Mouse (Mus musculus) ES-Bruce4 (cell line): ENCODE data around the gene Gramd1c. TPM values are rescaled to one million over a fixed set of nuclear protein-coding genes. Genes with fewer than 3 reads are reported as not detected.

ENCODE experiments used
- H3K27ac ChIP-seq: 2 replicates; pipeline ENCODE4 v1.5.1; 2012; ENCODE audit warnings: low read length, inconsistent platforms; ENCODE audit not compliant: insufficient read depth
- H3K27me3 ChIP-seq: 2 replicates; pipeline ENCODE4 v1.6.1; 2012; ENCODE audit warnings: mild to moderate bottlenecking, low read length, inconsistent platforms; ENCODE audit not compliant: control insufficient read depth, poor library complexity, insufficient read depth, severe bottlenecking
- H3K36me3 ChIP-seq: 2 replicates; pipeline ENCODE4 v1.6.1; 2012; ENCODE audit warnings: inconsistent platforms, mild to moderate bottlenecking, low read length, moderate library complexity; ENCODE audit not compliant: control insufficient read depth, poor library complexity, insufficient read depth, severe bottlenecking
- H3K4me1 ChIP-seq: one replicate; pipeline ENCODE4 v1.8.1; 2011; ENCODE audit warnings: low read length; ENCODE audit not compliant: control insufficient read depth, insufficient read depth
- H3K4me3 ChIP-seq: 2 replicates; pipeline ENCODE4 v1.5.1; 2011; ENCODE audit warnings: low read depth, mild to moderate bottlenecking, low read length
- H3K9ac ChIP-seq: 2 replicates; pipeline ENCODE4 v1.6.1; 2012; ENCODE audit warnings: low read depth, mild to moderate bottlenecking, inconsistent platforms; ENCODE audit not compliant: poor library complexity, severe bottlenecking
- H3K9me3 ChIP-seq: replicated peaks from 2 replicates; pipeline ENCODE4 v1.6.1; 2012; ENCODE audit warnings: mild to moderate bottlenecking, low read length, inconsistent platforms; ENCODE audit not compliant: control insufficient read depth, poor library complexity, insufficient read depth, severe bottlenecking
- CTCF ChIP-seq: IDR thresholded peaks from one replicate; pipeline ENCODE4 v1.8.1; 2011; ENCODE audit warnings: low read depth, low read length
- EP300 ChIP-seq: IDR thresholded peaks from 2 replicates; pipeline ENCODE4 v1.6.1; 2011; ENCODE audit warnings: low read depth, low read length; ENCODE audit not compliant: insufficient read depth
- POLR2A ChIP-seq: IDR thresholded peaks from one replicate; pipeline ENCODE4 v1.8.1; 2011; ENCODE audit warnings: low read length; ENCODE audit not compliant: insufficient read depth
- polyA plus RNA-seq: library from polyadenylated mRNA; stranded (reverse); fragments of >200 nt; gene quantifications from 2 replicates; pipeline ENCODE4 v1.2.4, GENCODE M21; 2011; ENCODE audit warnings: low read depth; ENCODE audit not compliant: missing spikeins, insufficient read depth, insufficient read length

Gene Gramd1c
- 3.0 TPM in 2 replicates for polyA plus RNA-seq

DNA sequence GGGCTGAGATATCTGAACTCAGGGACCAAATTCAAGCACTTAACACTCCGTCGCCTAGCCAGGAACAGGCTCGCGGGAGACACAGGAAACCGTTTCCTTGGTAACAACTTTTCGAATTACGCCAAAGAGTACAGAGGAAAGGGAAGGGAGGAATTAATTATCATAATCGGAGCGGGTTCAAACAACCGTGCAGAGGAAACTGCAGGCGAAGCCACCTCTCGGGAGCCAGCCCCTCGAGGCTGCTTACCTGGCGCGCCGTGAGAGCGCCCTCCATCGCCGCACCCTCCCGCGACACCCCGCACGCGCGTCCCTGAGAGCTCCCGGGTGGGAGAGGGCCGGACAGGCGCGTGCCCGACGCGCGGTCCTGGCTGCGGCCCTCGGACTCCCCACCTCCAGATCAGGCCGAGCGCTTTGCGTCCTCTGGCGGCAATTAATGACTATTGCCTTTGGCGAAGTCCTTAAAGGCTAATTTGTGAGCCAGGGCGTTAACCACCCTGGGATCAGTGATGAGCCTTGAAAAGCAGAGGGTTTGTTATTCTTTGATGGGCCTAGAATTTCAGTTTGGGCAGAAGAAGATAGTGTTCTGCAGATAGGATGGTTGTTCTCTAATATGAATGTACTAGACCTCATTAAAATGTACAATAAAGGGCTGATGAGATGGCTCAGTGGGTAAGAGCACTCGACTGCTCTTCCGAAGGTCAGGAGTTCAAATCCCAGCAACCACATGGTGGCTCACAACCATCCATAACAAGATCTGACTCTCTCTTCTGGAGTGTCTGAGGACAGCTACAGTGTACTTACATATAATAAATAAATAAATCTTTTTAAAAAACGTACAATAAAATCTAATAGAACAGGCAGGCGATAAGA is at the start of gene Gramd1c:
Gene Gramd1c (minus strand): TSS at position 321 of the 870 bp plus-strand sequence.
- Histone ChIP-seq H3K9ac (peak within 1 kb of the TSS; percentile 41), H3K4me3 (peak within 1 kb of the TSS; percentile 35), H3K4me1 (no peaks in the 10 kb centered on the region), H3K27me3 (0 out of 2 replicates have a peak, but pooled peaks cover 2% of the 10 kb centered on the region), H3K9me3 (no peaks in the 10 kb centered on the region), H3K27ac (no peak within 1 kb of the TSS), H3K36me3 (no peaks in the 10 kb centered on the region)
- TF ChIP-seq POLR2A: no peak
- TF ChIP-seq CTCF: peak; percentile 59

DNA sequence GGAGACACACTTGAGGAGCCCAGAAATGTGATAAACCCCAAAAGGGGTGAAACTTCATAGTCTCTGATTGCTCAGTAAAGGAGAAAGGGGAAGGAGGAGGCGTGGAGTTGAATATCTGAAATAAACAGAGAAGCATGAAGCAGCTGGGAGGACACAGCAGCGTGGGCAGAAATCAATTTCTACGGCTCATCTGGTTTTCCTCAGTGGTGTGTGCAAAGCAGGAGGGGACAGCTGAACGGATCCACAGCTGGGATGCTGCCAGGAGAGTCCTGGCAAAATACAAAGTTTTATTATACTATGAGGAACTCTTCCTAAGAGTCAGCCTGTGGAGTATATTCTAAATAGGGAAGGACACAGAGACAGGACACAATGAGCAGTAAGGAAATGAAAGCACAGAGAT is 45.9 kb upstream of the Gramd1c start:
- Histone ChIP-seq H3K27me3 (no peaks in the 10 kb centered on the region), H3K9me3 (no peaks in the 10 kb centered on the region), H3K4me3 (no peak overlapping the region), H3K27ac (no peak overlapping the region), H3K9ac (no peak overlapping the region), H3K4me1 (no peaks in the 10 kb centered on the region), H3K36me3 (peaks cover 25% of the 10 kb centered on the region)
- TF ChIP-seq POLR2A (no peak), CTCF (no peak), EP300 (no peak)

DNA sequence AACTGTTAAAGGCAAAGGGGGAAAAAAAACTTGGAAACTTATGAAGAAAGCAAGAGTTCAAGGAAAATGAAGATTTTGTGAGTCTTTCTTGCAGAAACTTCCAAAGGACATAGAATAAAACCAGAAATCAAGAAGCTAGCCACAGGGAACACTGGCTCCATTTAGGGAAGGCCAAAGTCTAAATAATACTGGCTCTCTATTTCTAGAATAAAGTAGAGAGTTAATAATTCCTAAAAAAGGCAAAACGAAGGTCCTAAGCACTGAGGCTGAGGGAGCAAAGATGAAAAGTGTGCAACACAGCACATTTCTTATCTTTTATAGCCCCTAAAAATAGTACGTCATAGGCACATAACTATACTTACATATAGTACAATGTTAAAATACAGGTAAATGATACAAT is 42.1 kb upstream of the Gramd1c start:
- Histone ChIP-seq H3K9ac (no peak overlapping the region), H3K9me3 (no peaks in the 10 kb centered on the region), H3K4me3 (no peak overlapping the region), H3K4me1 (no peaks in the 10 kb centered on the region), H3K36me3 (peaks cover 28% of the 10 kb centered on the region), H3K27me3 (no peaks in the 10 kb centered on the region), H3K27ac (no peak overlapping the region)
- no peak for TF ChIP-seq POLR2A
- TF ChIP-seq CTCF: no peak
- no peak for TF ChIP-seq EP300

DNA sequence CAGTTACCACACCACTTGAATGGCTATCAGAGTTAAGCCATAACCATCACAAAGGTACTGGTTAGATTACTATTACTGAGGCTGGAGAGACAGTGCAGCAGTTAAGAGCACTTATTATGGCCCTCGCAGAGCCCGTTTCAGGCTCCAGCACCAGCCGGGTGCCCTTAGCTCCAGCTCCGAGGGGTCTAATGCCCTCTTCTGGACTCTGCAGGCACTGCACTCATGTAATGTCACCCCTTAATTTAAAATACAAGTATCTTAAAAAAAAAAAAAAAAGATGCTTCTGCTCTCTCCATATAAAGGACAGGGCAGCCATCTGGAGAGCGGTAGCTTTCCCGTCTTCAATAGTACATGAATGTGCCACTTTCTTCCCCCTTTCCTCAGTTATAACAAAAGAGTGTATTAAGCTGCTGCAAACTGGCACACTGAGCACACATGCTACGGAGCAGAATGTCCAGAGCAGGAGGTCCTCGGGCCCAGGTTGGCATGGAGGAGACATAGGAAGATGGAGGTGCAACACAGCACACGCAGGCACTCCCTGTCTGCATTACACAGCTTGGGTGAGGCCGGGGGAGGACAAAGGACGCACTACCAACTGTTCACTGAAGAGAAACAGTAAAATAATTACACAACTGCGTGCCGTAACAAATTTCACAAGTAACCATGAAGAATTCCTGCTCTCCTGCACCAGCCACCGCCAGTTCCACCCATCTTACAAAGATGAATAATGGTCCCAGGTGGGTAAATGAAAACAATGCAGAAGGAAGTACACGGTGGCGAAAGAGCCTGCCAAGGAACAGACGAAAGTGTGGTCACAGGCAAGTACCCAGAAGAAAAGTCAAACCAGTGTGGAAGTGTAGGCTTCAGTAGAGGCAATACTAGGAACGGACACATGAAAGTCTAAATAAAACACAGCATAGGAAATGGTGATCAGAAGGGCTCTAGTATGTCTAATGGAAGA is 40.9 kb upstream of the Gramd1c start:
- H3K27me3 ChIP-seq: no peaks in the 10 kb centered on the region
- H3K9me3 ChIP-seq: no peaks in the 10 kb centered on the region
- H3K9ac ChIP-seq: no peak overlapping the region
- no peak overlapping the region for H3K27ac ChIP-seq
- H3K4me1 ChIP-seq: no peaks in the 10 kb centered on the region
- no peak overlapping the region for H3K4me3 ChIP-seq
- H3K36me3 ChIP-seq: peaks cover 27% of the 10 kb centered on the region
- peak; percentile 42 for TF ChIP-seq CTCF
- no peak for TF ChIP-seq EP300

DNA sequence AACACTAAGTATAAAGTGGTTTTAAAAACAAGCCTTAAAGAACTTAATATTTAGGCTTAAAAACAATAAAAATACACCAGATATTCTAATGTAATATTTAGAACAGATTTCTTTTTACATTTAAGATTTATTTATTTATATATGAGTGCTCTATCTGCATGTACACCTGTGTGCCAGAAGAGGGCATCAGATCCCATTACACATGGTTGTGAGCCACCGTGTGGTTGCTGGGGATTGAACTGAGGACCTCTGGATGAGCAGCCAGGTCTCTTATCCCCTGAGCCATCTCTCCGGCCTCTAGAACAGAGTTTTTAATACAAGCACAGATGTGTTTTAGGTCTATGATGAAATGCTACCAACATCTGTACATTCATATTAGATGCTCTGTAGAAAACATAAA is 39.8 kb upstream of the Gramd1c start:
- H3K4me1 ChIP-seq: no peaks in the 10 kb centered on the region
- no peak overlapping the region for H3K4me3 ChIP-seq
- TF ChIP-seq POLR2A (no peak), CTCF (no peak), EP300 (no peak)
- H3K36me3 ChIP-seq: peaks cover 30% of the 10 kb centered on the region
- H3K9ac ChIP-seq: no peak overlapping the region
- H3K9me3 ChIP-seq: no peaks in the 10 kb centered on the region
- no peaks in the 10 kb centered on the region for H3K27me3 ChIP-seq
- H3K27ac ChIP-seq: no peak overlapping the region
